Mouse (Mus musculus) embryonic fibroblast, embryonic 13.5 days (primary cell): ENCODE data around the gene Gm20721.

Experiments used
- CTCF ChIP-seq: IDR thresholded peaks from 2 replicates; pipeline ENCODE4 v1.5.1; 2011; ENCODE audit warnings: mild to moderate bottlenecking, control low read depth, low read length, moderate library complexity, borderline replicate concordance; ENCODE audit not compliant: insufficient read depth
- POLR2A ChIP-seq: IDR thresholded peaks from 2 replicates; pipeline ENCODE4 v1.6.1; 2011; ENCODE audit warnings: low read depth, mild to moderate bottlenecking, control low read depth, low read length, moderate library complexity

DNA sequence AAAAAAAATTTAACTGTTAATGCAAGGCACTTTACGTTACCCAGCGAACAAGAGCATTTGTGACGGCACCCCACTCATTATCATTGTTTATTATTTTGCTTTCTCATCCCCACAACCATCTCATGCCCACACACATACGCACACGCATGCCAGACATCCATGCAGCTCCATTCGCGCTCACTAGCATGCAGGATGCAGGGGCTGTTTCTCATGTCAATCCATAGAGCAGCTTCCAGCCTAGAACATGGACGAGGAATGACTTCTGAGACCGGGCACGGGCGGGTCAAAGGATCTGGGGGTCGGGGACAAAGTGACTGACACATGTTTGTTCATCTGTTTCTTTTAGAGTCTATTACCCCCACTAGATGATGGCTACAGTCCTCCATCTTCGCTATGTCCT, 9.2 kb downstream of the Gm20721 start:
- TF ChIP-seq CTCF: no peak
- TF ChIP-seq POLR2A: no peak
